Mouse (Mus musculus) hindbrain, embryonic 16.5 days (tissue): ENCODE data around the gene Slc38a2. TPM values are rescaled to one million over a fixed set of nuclear protein-coding genes. Genes with fewer than 3 reads are reported as not detected.

Experiments used
- ATAC-seq: fragments of 200-750 bp; cut with Nextera tagmentation; 2 replicates; pipeline ENCODE4 v1.8.0; 2017; ENCODE audit warnings: moderate TSS enrichment, moderate library complexity
- H3K27ac ChIP-seq: fragments of 300-500 bp; sonication (generic); 2 replicates; pipeline ENCODE4 v1.5.1; 2014; ENCODE audit warnings: low read depth, mild to moderate bottlenecking, control low read depth, low read length, moderate library complexity
- H3K27me3 ChIP-seq: fragments of 300-500 bp; sonication (generic); replicated peaks from 2 replicates; pipeline ENCODE4 v1.6.1; 2014; ENCODE audit warnings: low read length; ENCODE audit not compliant: control insufficient read depth, insufficient read depth
- H3K36me3 ChIP-seq: fragments of 300-500 bp; sonication (generic); 2 replicates; pipeline ENCODE4 v1.6.1; 2014; ENCODE audit warnings: mild to moderate bottlenecking, low read length, moderate library complexity, mixed read lengths; ENCODE audit not compliant: control insufficient read depth, insufficient read depth
- H3K4me1 ChIP-seq: fragments of 300-500 bp; sonication (generic); 2 replicates; pipeline ENCODE4 v1.6.1; 2014; ENCODE audit warnings: low read depth, low read length; ENCODE audit not compliant: control insufficient read depth, insufficient read depth
- H3K4me2 ChIP-seq: fragments of 300-500 bp; sonication (generic); 2 replicates; pipeline ENCODE4 v1.6.1; 2014; ENCODE audit warnings: mild to moderate bottlenecking, low read length, control low read depth, moderate library complexity
- H3K4me3 ChIP-seq: fragments of 300-500 bp; sonication (generic); 2 replicates; pipeline ENCODE4 v1.5.1; 2014; ENCODE audit warnings: mild to moderate bottlenecking, low read length, control low read depth, moderate library complexity
- H3K9ac ChIP-seq: fragments of 300-500 bp; sonication (generic); 2 replicates; pipeline ENCODE4 v1.6.1; 2014; ENCODE audit warnings: low read depth, mild to moderate bottlenecking, control low read depth, low read length, moderate library complexity
- H3K9me3 ChIP-seq: fragments of 300-500 bp; sonication (generic); 2 replicates; pipeline ENCODE4 v1.6.1; 2014; ENCODE audit warnings: mild to moderate bottlenecking, low read length, moderate library complexity; ENCODE audit not compliant: control insufficient read depth
- WGBS: fragments of 180-500 bp; shearing (Covaris S2); extraction: QIAGEN DNeasy Blood & Tissue Kit; methylation state at CpG from one replicate; pipeline ENCODE4 v1.1.7; 2014; 5-methylcytosine and 5-hydroxymethylcytosine counted together
- polyA plus RNA-seq: library from polyadenylated mRNA; unstranded; fragments of >200 nt; fragmentation: Nextera tagmentation; extraction: Ambion mirVana; gene quantifications from 2 replicates; pipeline ENCODE4 v1.2.1, GENCODE M21; 2015

Gene Slc38a2
- polyA plus RNA-seq, 1 experiment from 2014 or later = 87.4 TPM

GRCm38 (mm10) chr15:96724506-96724905, 25.0 kb upstream of the Slc38a2 start:
- Histone ChIP-seq H3K4me1 (no peaks in the 10 kb centered on the region), H3K4me2 (no peak overlapping the region), H3K9ac (no peak overlapping the region), H3K4me3 (no peak overlapping the region), H3K9me3 (no peaks in the 10 kb centered on the region), H3K27me3 (no peaks in the 10 kb centered on the region), H3K27ac (no peak overlapping the region), H3K36me3 (no peaks in the 10 kb centered on the region)
- no peak for ATAC-seq

GRCm38 (mm10) chr15:96722228-96722627, 22.7 kb upstream of the Slc38a2 start:
- Histone ChIP-seq H3K9me3 (no peaks in the 10 kb centered on the region), H3K27me3 (no peaks in the 10 kb centered on the region), H3K4me1 (no peaks in the 10 kb centered on the region), H3K27ac (no peak overlapping the region), H3K36me3 (no peaks in the 10 kb centered on the region), H3K4me3 (no peak overlapping the region), H3K4me2 (no peak overlapping the region), H3K9ac (no peak overlapping the region)
- no peak for ATAC-seq
- 71% methylated on average over 7 of the region's 7 CpGs for WGBS

- H3K9me3 ChIP-seq = no peaks in the 10 kb centered on the region
- H3K4me2 ChIP-seq = no peak overlapping the region
- no peaks in the 10 kb centered on the region for H3K4me1 ChIP-seq
- no peak overlapping the region for H3K27ac ChIP-seq
- no peak for ATAC-seq
- no peaks in the 10 kb centered on the region for H3K36me3 ChIP-seq
- WGBS = 87% methylated on average over 6 of the region's 6 CpGs
- no peaks in the 10 kb centered on the region for H3K27me3 ChIP-seq
- H3K4me3 ChIP-seq = no peak overlapping the region
- H3K9ac ChIP-seq = no peak overlapping the region
Measured at GRCm38 (mm10) chr15:96720146-96720545, 20.6 kb upstream of the Slc38a2 start.

GRCm38 (mm10) chr15:96718466-96718865, 18.9 kb upstream of the Slc38a2 start:
- Histone ChIP-seq H3K4me1 (no peaks in the 10 kb centered on the region), H3K27me3 (no peaks in the 10 kb centered on the region), H3K4me2 (no peak overlapping the region), H3K9ac (no peak overlapping the region), H3K36me3 (no peaks in the 10 kb centered on the region), H3K4me3 (no peak overlapping the region), H3K27ac (no peak overlapping the region), H3K9me3 (no peaks in the 10 kb centered on the region)
- no peak for ATAC-seq
- 87% methylated on average over 7 of the region's 7 CpGs for WGBS

- no peak for ATAC-seq
- 73% methylated on average over 3 of the region's 3 CpGs for WGBS
Measured at GRCm38 (mm10) chr15:96717181-96717580, 17.7 kb upstream of the Slc38a2 start.

GRCm38 (mm10) chr15:96716371-96716770, 16.8 kb upstream of the Slc38a2 start:
- no peak overlapping the region for H3K27ac ChIP-seq
- no peaks in the 10 kb centered on the region for H3K36me3 ChIP-seq
- no peak overlapping the region for H3K9ac ChIP-seq
- ATAC-seq = no peak
- no peaks in the 10 kb centered on the region for H3K27me3 ChIP-seq
- no peak overlapping the region for H3K4me2 ChIP-seq
- H3K4me1 ChIP-seq = no peaks in the 10 kb centered on the region
- no peaks in the 10 kb centered on the region for H3K9me3 ChIP-seq
- 90% methylated on average over 4 of the region's 4 CpGs for WGBS
- H3K4me3 ChIP-seq = no peak overlapping the region

More at GRCm38 (mm10) chr15:96717181-96717580, 17.7 kb upstream of the Slc38a2 start:
- H3K4me3 ChIP-seq = no peak overlapping the region
- H3K4me2 ChIP-seq = no peak overlapping the region
- H3K4me1 ChIP-seq = no peaks in the 10 kb centered on the region
- H3K36me3 ChIP-seq = no peaks in the 10 kb centered on the region
- no peaks in the 10 kb centered on the region for H3K27me3 ChIP-seq
- no peak overlapping the region for H3K27ac ChIP-seq
- no peak overlapping the region for H3K9ac ChIP-seq
- no peaks in the 10 kb centered on the region for H3K9me3 ChIP-seq

- Histone ChIP-seq H3K27me3 (no peaks in the 10 kb centered on the region), H3K9ac (no peak overlapping the region), H3K27ac (no peak overlapping the region), H3K36me3 (no peaks in the 10 kb centered on the region), H3K4me2 (no peak overlapping the region), H3K4me3 (no peak overlapping the region), H3K9me3 (no peaks in the 10 kb centered on the region), H3K4me1 (no peaks in the 10 kb centered on the region)
- ATAC-seq = no peak
- WGBS = 94% methylated on average over 7 of the region's 7 CpGs
Measured at GRCm38 (mm10) chr15:96715692-96716080, 16.2 kb upstream of the Slc38a2 start.

- H3K4me3 ChIP-seq = no peak overlapping the region
- H3K4me1 ChIP-seq = no peaks in the 10 kb centered on the region
- WGBS = 89% methylated on average over 9 of the region's 9 CpGs
- H3K9me3 ChIP-seq = no peaks in the 10 kb centered on the region
- H3K27me3 ChIP-seq = no peaks in the 10 kb centered on the region
- no peak overlapping the region for H3K9ac ChIP-seq
- H3K4me2 ChIP-seq = no peak overlapping the region
- no peak for ATAC-seq
- no peaks in the 10 kb centered on the region for H3K36me3 ChIP-seq
- H3K27ac ChIP-seq = no peak overlapping the region
Measured at GRCm38 (mm10) chr15:96715079-96715691, 15.7 kb upstream of the Slc38a2 start.

GRCm38 (mm10) chr15:96714676-96715016, 15.1 kb upstream of the Slc38a2 start:
- no peaks in the 10 kb centered on the region for H3K27me3 ChIP-seq
- H3K9ac ChIP-seq = no peak overlapping the region
- ATAC-seq = no peak
- WGBS = 92% methylated on average over 3 of the region's 3 CpGs
- H3K9me3 ChIP-seq = no peaks in the 10 kb centered on the region
- no peaks in the 10 kb centered on the region for H3K36me3 ChIP-seq
- H3K4me2 ChIP-seq = no peak overlapping the region
- H3K4me1 ChIP-seq = no peaks in the 10 kb centered on the region
- H3K4me3 ChIP-seq = no peak overlapping the region
- no peak overlapping the region for H3K27ac ChIP-seq
